Mouse (Mus musculus): ENCODE measurements around the gene Slc16a10. TPM values are rescaled to one million over a fixed set of nuclear protein-coding genes. Genes with fewer than 3 reads are reported as not detected.

Slc16a10 gene
- 35.1 and 114 TPM in 2 replicates for polyA plus RNA-seq (2012; rRNA removed)

GRCm38 (mm10) chr10:40141864-40142523 is at the start of gene Slc16a10:
Gene Slc16a10, minus strand, starts transcription at chr10:40142258.
- TF ChIP-seq POLR2A (IDR thresholded peaks at IDR 0.05; ENCODE audit: low read depth, low read length) (peak; percentile 99), CTCF (IDR thresholded peaks at IDR 0.05; ENCODE audit: extremely low read depth, insufficient read length, insufficient replicate concordance, low read depth, low read length) (no peak)
- Histone ChIP-seq H3K36me3 (ENCODE audit: control insufficient read depth, insufficient read depth, low read length) (peaks cover 3% of the 10 kb centered on the region; the same call in 1 of the 2 replicates), H3K4me1 (ENCODE audit: control insufficient read depth, insufficient read depth, insufficient read length, low read length) (peaks cover 2% of the 10 kb centered on the region; the same call in 1 of the 2 replicates), H3K27ac (ENCODE audit: insufficient read depth, low read depth, low read length) (no peak within 1 kb of the TSS), H3K4me3 (ENCODE audit: low read depth, low read length) (peak within 1 kb of the TSS; percentile 66), H3K27me3 (ENCODE audit: control insufficient read depth, insufficient read depth, low read length) (no peaks in the 10 kb centered on the region)
- under 1% methylated on average over 69 of the region's 76 CpGs for WGBS

- Histone ChIP-seq H3K4me3 (ENCODE audit: low read depth, low read length) (peak overlapping the region; percentile 25), H3K27ac (ENCODE audit: insufficient read depth, low read depth, low read length) (no peak overlapping the region), H3K36me3 (ENCODE audit: control insufficient read depth, insufficient read depth, low read length) (no peaks in the 10 kb centered on the region), H3K4me1 (ENCODE audit: control insufficient read depth, insufficient read depth, insufficient read length, low read length) (peaks cover 2% of the 10 kb centered on the region; the same call in 1 of the 2 replicates), H3K27me3 (ENCODE audit: control insufficient read depth, insufficient read depth, low read length) (no peaks in the 10 kb centered on the region)
- TF ChIP-seq POLR2A (IDR thresholded peaks at IDR 0.05; ENCODE audit: low read depth, low read length) (no peak), CTCF (IDR thresholded peaks at IDR 0.05; ENCODE audit: extremely low read depth, insufficient read length, insufficient replicate concordance, low read depth, low read length) (no peak)
- WGBS: 26% methylated on average over 22 of the region's 22 CpGs
These were observed 49.4 kb upstream of the Slc16a10 start for GRCm38 (mm10) chr10:40191338-40191979.

- Histone ChIP-seq H3K27ac (ENCODE audit: insufficient read depth, low read depth, low read length) (no peak overlapping the region), H3K36me3 (ENCODE audit: control insufficient read depth, insufficient read depth, low read length) (no peaks in the 10 kb centered on the region), H3K27me3 (ENCODE audit: control insufficient read depth, insufficient read depth, low read length) (no peaks in the 10 kb centered on the region), H3K4me3 (ENCODE audit: low read depth, low read length) (no peak overlapping the region), H3K4me1 (ENCODE audit: control insufficient read depth, insufficient read depth, insufficient read length, low read length) (peaks cover 2% of the 10 kb centered on the region; the same call in 1 of the 2 replicates)
- 63% methylated on average over 8 of the region's 8 CpGs for WGBS
- TF ChIP-seq POLR2A (IDR thresholded peaks at IDR 0.05; ENCODE audit: low read depth, low read length) (no peak), CTCF (IDR thresholded peaks at IDR 0.05; ENCODE audit: extremely low read depth, insufficient read length, insufficient replicate concordance, low read depth, low read length) (no peak)
These were observed 48.8 kb upstream of the Slc16a10 start for GRCm38 (mm10) chr10:40190871-40191270.

GRCm38 (mm10) chr10:40189689-40190088 is 47.6 kb upstream of the Slc16a10 start:
- no peak for TF ChIP-seq POLR2A (IDR thresholded peaks at IDR 0.05; ENCODE audit: low read depth, low read length)
- no peak for TF ChIP-seq CTCF (IDR thresholded peaks at IDR 0.05; ENCODE audit: extremely low read depth, insufficient read length, insufficient replicate concordance, low read depth, low read length)
- WGBS: 68% methylated on average over 2 of the region's 2 CpGs
- peaks cover 2% of the 10 kb centered on the region; the same call in 1 of the 2 replicates for H3K4me1 ChIP-seq (ENCODE audit: control insufficient read depth, insufficient read depth, insufficient read length, low read length)

GRCm38 (mm10) chr10:40188831-40189230 is 46.8 kb upstream of the Slc16a10 start:
- H3K4me3 ChIP-seq (ENCODE audit: low read depth, low read length): no peak overlapping the region
- no peak for TF ChIP-seq CTCF (IDR thresholded peaks at IDR 0.05; ENCODE audit: extremely low read depth, insufficient read length, insufficient replicate concordance, low read depth, low read length)
- no peak for TF ChIP-seq POLR2A (IDR thresholded peaks at IDR 0.05; ENCODE audit: low read depth, low read length)
- peaks cover 2% of the 10 kb centered on the region; the same call in 1 of the 2 replicates for H3K4me1 ChIP-seq (ENCODE audit: control insufficient read depth, insufficient read depth, insufficient read length, low read length)
- no peak overlapping the region for H3K27ac ChIP-seq (ENCODE audit: insufficient read depth, low read depth, low read length)
- no peaks in the 10 kb centered on the region for H3K27me3 ChIP-seq (ENCODE audit: control insufficient read depth, insufficient read depth, low read length)
- H3K36me3 ChIP-seq (ENCODE audit: control insufficient read depth, insufficient read depth, low read length): no peaks in the 10 kb centered on the region
- 70% methylated on average over 3 of the region's 3 CpGs for WGBS

More at GRCm38 (mm10) chr10:40189689-40190088, 47.6 kb upstream of the Slc16a10 start:
- no peak overlapping the region for H3K4me3 ChIP-seq (ENCODE audit: low read depth, low read length)
- no peak overlapping the region for H3K27ac ChIP-seq (ENCODE audit: insufficient read depth, low read depth, low read length)
- no peaks in the 10 kb centered on the region for H3K27me3 ChIP-seq (ENCODE audit: control insufficient read depth, insufficient read depth, low read length)
- no peaks in the 10 kb centered on the region for H3K36me3 ChIP-seq (ENCODE audit: control insufficient read depth, insufficient read depth, low read length)

GRCm38 (mm10) chr10:40185956-40186355 is 43.9 kb upstream of the Slc16a10 start:
- Histone ChIP-seq H3K4me3 (ENCODE audit: low read depth, low read length) (no peak overlapping the region), H3K36me3 (ENCODE audit: control insufficient read depth, insufficient read depth, low read length) (no peaks in the 10 kb centered on the region), H3K4me1 (ENCODE audit: control insufficient read depth, insufficient read depth, insufficient read length, low read length) (peaks cover 2% of the 10 kb centered on the region; the same call in 1 of the 2 replicates), H3K27me3 (ENCODE audit: control insufficient read depth, insufficient read depth, low read length) (no peaks in the 10 kb centered on the region), H3K27ac (ENCODE audit: insufficient read depth, low read depth, low read length) (no peak overlapping the region)
- TF ChIP-seq CTCF (IDR thresholded peaks at IDR 0.05; ENCODE audit: extremely low read depth, insufficient read length, insufficient replicate concordance, low read depth, low read length) (no peak), POLR2A (IDR thresholded peaks at IDR 0.05; ENCODE audit: low read depth, low read length) (no peak)

- 38% methylated on average over 2 of the region's 2 CpGs for WGBS
- no peak overlapping the region for H3K27ac ChIP-seq (ENCODE audit: insufficient read depth, low read depth, low read length)
- no peak overlapping the region for H3K4me3 ChIP-seq (ENCODE audit: low read depth, low read length)
- TF ChIP-seq CTCF (IDR thresholded peaks at IDR 0.05; ENCODE audit: extremely low read depth, insufficient read length, insufficient replicate concordance, low read depth, low read length): no peak
- TF ChIP-seq POLR2A (IDR thresholded peaks at IDR 0.05; ENCODE audit: low read depth, low read length): no peak
- no peaks in the 10 kb centered on the region for H3K36me3 ChIP-seq (ENCODE audit: control insufficient read depth, insufficient read depth, low read length)
- no peaks in the 10 kb centered on the region for H3K27me3 ChIP-seq (ENCODE audit: control insufficient read depth, insufficient read depth, low read length)
- peaks cover 11% of the 10 kb centered on the region; the same call in 1 of the 2 replicates for H3K4me1 ChIP-seq (ENCODE audit: control insufficient read depth, insufficient read depth, insufficient read length, low read length)
These were observed 38.0 kb upstream of the Slc16a10 start for GRCm38 (mm10) chr10:40180011-40180410.

All from small intestine, adult 2 months (tissue).